Mouse (Mus musculus) intestine, embryonic 14.5 days (tissue): ENCODE results near the gene Bcam. TPM values are rescaled to one million over a fixed set of nuclear protein-coding genes. Genes with fewer than 3 reads are reported as not detected.

ENCODE experiments used
- polyA plus RNA-seq: library from polyadenylated mRNA; unstranded; fragments of >200 nt; fragmentation: Nextera tagmentation; extraction: Ambion mirVana; gene quantifications from 2 replicates; pipeline ENCODE4 v1.2.1, GENCODE M21; 2014

Bcam gene
- polyA plus RNA-seq, 1 experiment from 2014 or later, result 89.6 TPM

Other genes starting within 250 kb of the Bcam start
- gene Ppp1r37, start 207.9 kb downstream of the Bcam start, polyA plus RNA-seq, result 4.4 and 6.0 TPM in 2 replicates
- 1.1 and 1.4 TPM in 2 replicates for gene Zfp296, start 193.7 kb downstream of the Bcam start, polyA plus RNA-seq
- 176 and 180 TPM in 2 replicates for gene Gemin7, start 193.4 kb downstream of the Bcam start, polyA plus RNA-seq
- gene Clasrp, start 166.5 kb downstream of the Bcam start, polyA plus RNA-seq, result 41.4 and 46.4 TPM in 2 replicates
- 9.4 and 9.5 TPM in 2 replicates for gene Relb, start 141.6 kb downstream of the Bcam start, polyA plus RNA-seq
- gene Clptm1, start 106.0 kb downstream of the Bcam start, polyA plus RNA-seq, result 75.2 and 84.6 TPM in 2 replicates
- gene Apoc2, start 93.1 kb downstream of the Bcam start, polyA plus RNA-seq, result 11.5 and 13.7 TPM in 2 replicates
- gene Gm44805, start 89.6 kb downstream of the Bcam start, polyA plus RNA-seq, result not detected in 2 replicates
- gene Apoc4, start 89.5 kb downstream of the Bcam start, polyA plus RNA-seq, result 0.17 TPM in 1 of 2 replicates, not detected in the other
- 8.3 and 9.1 TPM in 2 replicates for gene Apoc1, start 78.4 kb downstream of the Bcam start, polyA plus RNA-seq
- gene Apoe, start 71.8 kb downstream of the Bcam start, polyA plus RNA-seq, result 227 and 233 TPM in 2 replicates
- gene Tomm40, start 55.6 kb downstream of the Bcam start, polyA plus RNA-seq, result 143 and 174 TPM in 2 replicates
- 136 TPM in 2 replicates for gene Nectin2, start 20.5 kb downstream of the Bcam start, polyA plus RNA-seq
- 13.5 and 14.0 TPM in 2 replicates for gene Cblc, start 25.8 kb upstream of the Bcam start, polyA plus RNA-seq
- 9.5 and 13.5 TPM in 2 replicates for gene Bcl3, start 51.8 kb upstream of the Bcam start, polyA plus RNA-seq
- gene Gm19345, start 81.0 kb upstream of the Bcam start, polyA plus RNA-seq, result 0.31 and 0.42 TPM in 2 replicates
- not detected in 2 replicates for gene Ceacam16, start 90.3 kb upstream of the Bcam start, polyA plus RNA-seq
- not detected in 2 replicates for gene Ceacam19, start 116.9 kb upstream of the Bcam start, polyA plus RNA-seq
- 10.6 and 11.9 TPM in 2 replicates for gene Pvr, start 150.1 kb upstream of the Bcam start, polyA plus RNA-seq
- 1.1 and 1.7 TPM in 2 replicates for gene Igsf23, start 179.7 kb upstream of the Bcam start, polyA plus RNA-seq
- gene Ceacam20, start 194.4 kb upstream of the Bcam start, polyA plus RNA-seq, result 0.05 TPM in 1 of 2 replicates, not detected in the other
- not detected in 2 replicates for gene Nlrp9b, start 220.4 kb upstream of the Bcam start, polyA plus RNA-seq